Mouse (Mus musculus) MEL (cell line): ENCODE measurements around the gene Iqsec1.

Source experiments
- CHD2 ChIP-seq: IDR thresholded peaks from 2 replicates; pipeline ENCODE4 v1.6.1; 2011; ENCODE audit warnings: low read length, improper control_type of control experiment
- CTCF ChIP-seq, 3 experiments: IDR thresholded peaks in 2 of 3; conservative IDR thresholded peaks in 1 of 3; 2 replicates each; pipeline ENCODE4 v1.5.1; 2011 to 2012; ENCODE audit warnings: low read length in 3 of 3, low read depth in 2 of 3, mild to moderate bottlenecking in 2 of 3, improper control_type of control experiment in 1 of 3, inconsistent platforms in 1 of 3, mixed read lengths in 1 of 3, moderate library complexity in 1 of 3; ENCODE audit not compliant: control insufficient read depth in 1 of 3, insufficient read depth in 1 of 3, poor library complexity in 1 of 3, severe bottlenecking in 1 of 3
- ETS1 ChIP-seq: IDR thresholded peaks from 2 replicates; pipeline ENCODE4 v1.6.1; 2012; ENCODE audit warnings: low read depth, mild to moderate bottlenecking, inconsistent platforms, low read length, improper control_type of control experiment, moderate library complexity
- HCFC1 ChIP-seq: IDR thresholded peaks from 2 replicates; pipeline ENCODE4 v1.6.1; 2012; ENCODE audit warnings: low read depth, mild to moderate bottlenecking, inconsistent platforms, low read length, improper control_type of control experiment, moderate library complexity
- JUND ChIP-seq: IDR thresholded peaks from 2 replicates; pipeline ENCODE4 v1.6.1; 2011; ENCODE audit warnings: low read depth, mild to moderate bottlenecking, improper control_type of control experiment, low read length
- MEF2A ChIP-seq: IDR thresholded peaks from 2 replicates; pipeline ENCODE4 v1.6.1; 2014; ENCODE audit warnings: low read depth, mild to moderate bottlenecking, inconsistent platforms, low read length, improper control_type of control experiment; ENCODE audit not compliant: poor library complexity, insufficient replicate concordance, severe bottlenecking; ENCODE audit errors: extremely low read depth
- POLR2A ChIP-seq, 2 experiments: IDR thresholded peaks; 2 replicates each; pipeline ENCODE4 v1.6.1; 2011 to 2012; ENCODE audit warnings: low read length in 2 of 2, mild to moderate bottlenecking in 2 of 2, control low read depth in 1 of 2, improper control_type of control experiment in 1 of 2, low read depth in 1 of 2, moderate library complexity in 1 of 2; ENCODE audit not compliant: control insufficient read depth in 1 of 2, insufficient read depth in 1 of 2, poor library complexity in 1 of 2
- SMC3 ChIP-seq: IDR thresholded peaks from 2 replicates; pipeline ENCODE4 v1.6.1; 2011; ENCODE audit warnings: low read depth, low read length, improper control_type of control experiment
- TCF12 ChIP-seq: IDR thresholded peaks from 2 replicates; pipeline ENCODE4 v1.6.1; 2014; ENCODE audit warnings: low read depth, mild to moderate bottlenecking, inconsistent platforms, low read length, improper control_type of control experiment, moderate library complexity
- UBTF ChIP-seq: IDR thresholded peaks from 2 replicates; pipeline ENCODE4 v1.6.1; 2012; ENCODE audit warnings: low read depth, mild to moderate bottlenecking, inconsistent platforms, low read length, improper control_type of control experiment, moderate library complexity, borderline replicate concordance; ENCODE audit not compliant: insufficient read depth
- ZC3H11A ChIP-seq: IDR thresholded peaks from 2 replicates; pipeline ENCODE4 v1.6.1; 2012; ENCODE audit warnings: low read depth, mild to moderate bottlenecking, inconsistent platforms, low read length, improper control_type of control experiment
- ZMIZ1 ChIP-seq: IDR thresholded peaks from 2 replicates; pipeline ENCODE4 v1.6.1; 2012; ENCODE audit warnings: low read depth, mild to moderate bottlenecking, inconsistent platforms, low read length, improper control_type of control experiment, moderate library complexity
- ZNF384 ChIP-seq: IDR thresholded peaks from 2 replicates; pipeline ENCODE4 v1.6.1; 2012; ENCODE audit warnings: low read depth, mild to moderate bottlenecking, inconsistent platforms, low read length, improper control_type of control experiment

- no peak for TF ChIP-seq ZMIZ1
- TF ChIP-seq CTCF (IDR thresholded peaks at IDR 0.05 in 2 of 3, conservative IDR thresholded peaks at IDR 0.05 in 1 of 3; ENCODE audit: control insufficient read depth in 1 of 3, insufficient read depth in 1 of 3, low read depth in 2 of 3, low read length in 3 of 3, poor library complexity in 1 of 3, severe bottlenecking in 1 of 3): no peak
- no peak for TF ChIP-seq JUND
- no peak for TF ChIP-seq POLR2A (IDR thresholded peaks at IDR 0.05; ENCODE audit: control insufficient read depth in 1 of 2, insufficient read depth in 1 of 2, low read depth in 1 of 2, low read length in 2 of 2, poor library complexity in 1 of 2)
- TF ChIP-seq TCF12: no peak
- TF ChIP-seq HCFC1: no peak
- no peak for TF ChIP-seq ETS1
- no peak for TF ChIP-seq ZNF384
- TF ChIP-seq MEF2A: no peak
- no peak for TF ChIP-seq UBTF
- TF ChIP-seq SMC3: no peak
- no peak for TF ChIP-seq ZC3H11A
- no peak for TF ChIP-seq CHD2
Observed at GRCm38 (mm10) chr6:90884631-90885030, 103.9 kb downstream of the Iqsec1 start.
